In genomic region chr2:51542272-51542671, GRCm38 (mm10) we compare ENCODE assay signal across 9 mouse cellular contexts.
DNase-seq lines count a peak whose midpoint lies in the region; ATAC-seq and TF ChIP-seq lines count a peak whose summit lies in the region.
"Had no signal": no experiment of that assay in that cellular context is flagged by ENCODE, and none has a peak within 500 bp of the region (broad histone marks: within the 10 kb centered on the region; RNA-seq: fewer than 3 reads in every experiment).

No protein-coding gene starts in this region.

- DNase-seq in gastrocnemius, adult 18-20 months (ENCODE audit: low spot score) = peak; percentile 9
- DNase-seq in gastrocnemius, postnatal 25 days = no peak
- DNase-seq in liver, embryonic 14.5 days (ENCODE audit: low read depth in 3 of 3, low spot score in 3 of 3) = no peak
- no peak for DNase-seq in Patski (ENCODE audit: low read depth, low spot score)
- peak; percentile 40 to 47 for DNase-seq in kidney, postnatal 4 days
- no peak for DNase-seq in frontal cortex, postnatal 10 days (ENCODE audit: low spot score in 2 of 2)

- CTCF ChIA-PET in Patski (lab: Charles Lee) = interaction anchor here (1.1 to 2.0 kb wide), 2 partner anchors 9 to 18 kb away, joined by 3 to 6 read pairs; no protein-coding TSS in a partner anchor

- H3K4me1 ChIP-seq in liver, embryonic 14.5 days (replicated peaks; ENCODE audit: control insufficient read depth in 2 of 2, insufficient read depth in 2 of 2, low read length in 1 of 2) = no peaks in the 10 kb centered on the region
- H3K4me1 ChIP-seq in liver, embryonic 12.5 days = no peaks in the 10 kb centered on the region
- H3K4me1 ChIP-seq: neural tube, embryonic 12.5 days had no signal

- peak; percentile 40 for TF ChIP-seq CTCF in liver, embryonic 14.5 days (IDR thresholded peaks at IDR 0.05; ENCODE audit: low read depth)
- TF ChIP-seq CTCF in Patski (IDR thresholded peaks at IDR 0.05) = peak; percentile 36

- ATAC-seq in liver, embryonic 14.5 days (ENCODE audit: insufficient read depth) = no peak
- no peak for ATAC-seq in liver, embryonic 12.5 days
- no peak for ATAC-seq in Patski
- no peak for ATAC-seq in inflammation-experienced regulatory T-cells, adult 6 months

- no peaks in the 10 kb centered on the region for H3K9me3 ChIP-seq in liver, embryonic 14.5 days (ENCODE audit: control insufficient read depth, low read length)
- no peaks in the 10 kb centered on the region; the same call in 1 of the 2 replicates for H3K9me3 ChIP-seq in liver, embryonic 12.5 days (replicated peaks)
- H3K9me3 ChIP-seq: neural tube, embryonic 12.5 days had no signal

- no peak overlapping the region for H3K4me2 ChIP-seq in liver, embryonic 14.5 days (ENCODE audit: low read depth)
- H3K4me2 ChIP-seq in liver, embryonic 12.5 days = no peak overlapping the region
- H3K4me2 ChIP-seq: neural tube, embryonic 12.5 days had no signal

- POLR2A ChIA-PET in Patski (lab: Charles Lee) = no interaction called here

- no peaks in the 10 kb centered on the region for H3K27me3 ChIP-seq in liver, embryonic 14.5 days (ENCODE audit: control insufficient read depth, insufficient read depth, low read length)
- no peaks in the 10 kb centered on the region for H3K27me3 ChIP-seq in liver, embryonic 12.5 days (replicated peaks)
- H3K27me3 ChIP-seq in Patski = no peaks in the 10 kb centered on the region
- H3K27me3 ChIP-seq: neural tube, embryonic 12.5 days had no signal

- in situ Hi-C loops in Patski (cut with MboI; ENCODE audit: low pct_unique_long_range_greater_than_20kb) = loop anchor here (25.0 kb wide), 1 partner anchor 1230 kb away; no protein-coding TSS in a partner anchor

- TF ChIP-seq EP300 in liver, embryonic 14.5 days (IDR thresholded peaks at IDR 0.05; ENCODE audit: low read depth) = no peak

- no peak overlapping the region for H3K9ac ChIP-seq in liver, embryonic 14.5 days (replicated peaks)
- no peak overlapping the region for H3K9ac ChIP-seq in liver, embryonic 12.5 days
- H3K9ac ChIP-seq: neural tube, embryonic 12.5 days had no signal

- H3K4me3 ChIP-seq in liver, embryonic 14.5 days (ENCODE audit: insufficient read depth in 1 of 2, low read depth in 2 of 2, low read length in 2 of 2) = no peak overlapping the region
- H3K4me3 ChIP-seq in liver, embryonic 12.5 days = no peak overlapping the region
- H3K4me3 ChIP-seq: neural tube, embryonic 12.5 days had no signal

- H3K27ac ChIP-seq in liver, embryonic 14.5 days = no peak overlapping the region
- no peak overlapping the region for H3K27ac ChIP-seq in liver, embryonic 12.5 days
- H3K27ac ChIP-seq: neural tube, embryonic 12.5 days had no signal

- WGBS in liver, embryonic 14.5 days (ENCODE audit: insufficient replicate concordance) = 54% methylated on average over 4 of the region's 4 CpGs
- WGBS in liver, embryonic 12.5 days (ENCODE audit: insufficient replicate concordance) = 62% methylated on average over 4 of the region's 4 CpGs

- H3K36me3 ChIP-seq in liver, embryonic 14.5 days (replicated peaks; ENCODE audit: control insufficient read depth, insufficient read depth, low read depth) = no peaks in the 10 kb centered on the region
- H3K36me3 ChIP-seq in liver, embryonic 12.5 days = no peaks in the 10 kb centered on the region
- H3K36me3 ChIP-seq: neural tube, embryonic 12.5 days had no signal

Comparison
In these comparisons a context has a peak if more than half of its experiments do, and no peak if none do; other contexts are left out.
1. DNase-seq: peak in gastrocnemius, adult 18-20 months (single experiment) and kidney, postnatal 4 days (2 of 2); none in gastrocnemius, postnatal 25 days (single experiment), liver, embryonic 14.5 days (0 of 3), Patski (single experiment) and frontal cortex, postnatal 10 days (0 of 2).